In genomic region chr1:159717016-159717415, GRCm38 (mm10) we compare ENCODE assay signal across 11 mouse cellular contexts.
A peak's percentile ranks its signal among the peaks of the same experiment; 100 is the strongest.
DNase-seq lines count a peak whose midpoint lies in the region; ATAC-seq lines count a peak whose summit lies in the region.
"Had no signal": no experiment of that assay in that cellular context is flagged by ENCODE, and none has a peak within 500 bp of the region (broad histone marks: within the 10 kb centered on the region; RNA-seq: fewer than 3 reads in every experiment).

No protein-coding gene starts in this region.

- H3K9ac ChIP-seq in forebrain, embryonic 13.5 days: no peak overlapping the region
- H3K9ac ChIP-seq in forebrain, embryonic 11.5 days (ENCODE audit: low read length): no peak overlapping the region
- H3K9ac ChIP-seq: neural tube, embryonic 12.5 days had no signal

- H3K4me1 ChIP-seq in forebrain, embryonic 13.5 days: no peaks in the 10 kb centered on the region
- H3K4me1 ChIP-seq in forebrain, embryonic 11.5 days (replicated peaks; ENCODE audit: control insufficient read depth, insufficient read depth, low read length): no peaks in the 10 kb centered on the region
- H3K4me1 ChIP-seq in heart, embryonic 10.5 days: no peaks in the 10 kb centered on the region
- H3K4me1 ChIP-seq: neural tube, embryonic 12.5 days had no signal

- H3K27me3 ChIP-seq in forebrain, embryonic 13.5 days: no peaks in the 10 kb centered on the region
- no peaks in the 10 kb centered on the region for H3K27me3 ChIP-seq in forebrain, embryonic 11.5 days (ENCODE audit: control insufficient read depth, insufficient read depth, low read length)
- no peaks in the 10 kb centered on the region for H3K27me3 ChIP-seq in heart, embryonic 10.5 days (ENCODE audit: insufficient read depth, poor library complexity, severe bottlenecking)
- H3K27me3 ChIP-seq: neural tube, embryonic 12.5 days had no signal

- no peaks in the 10 kb centered on the region for H3K9me3 ChIP-seq in forebrain, embryonic 13.5 days (replicated peaks)
- no peaks in the 10 kb centered on the region for H3K9me3 ChIP-seq in forebrain, embryonic 11.5 days (ENCODE audit: control insufficient read depth, low read length)
- H3K9me3 ChIP-seq in heart, embryonic 10.5 days: no peaks in the 10 kb centered on the region
- H3K9me3 ChIP-seq: neural tube, embryonic 12.5 days had no signal

- no peaks in the 10 kb centered on the region for H3K36me3 ChIP-seq in forebrain, embryonic 13.5 days (ENCODE audit: poor library complexity, severe bottlenecking)
- no peaks in the 10 kb centered on the region for H3K36me3 ChIP-seq in forebrain, embryonic 11.5 days (ENCODE audit: control insufficient read depth, insufficient read depth, low read length)
- no peaks in the 10 kb centered on the region for H3K36me3 ChIP-seq in heart, embryonic 10.5 days
- H3K36me3 ChIP-seq: neural tube, embryonic 12.5 days had no signal

- H3K27ac ChIP-seq in forebrain, embryonic 13.5 days: no peak overlapping the region
- H3K27ac ChIP-seq in forebrain, embryonic 11.5 days (ENCODE audit: low read depth, low read length): no peak overlapping the region
- H3K27ac ChIP-seq in heart, embryonic 10.5 days: no peak overlapping the region
- H3K27ac ChIP-seq: macrophage; neural tube, embryonic 12.5 days had no signal

- DNase-seq in forebrain, embryonic 11.5 days (ENCODE audit: low spot score): no peak
- peak; percentile 28 for DNase-seq in cerebellum, adult 11-12 months
- DNase-seq in frontal cortex, postnatal 25 days (ENCODE audit: low spot score in 2 of 2): peak; percentile 32 to 54
- DNase-seq in left cerebral cortex, postnatal 10 days (ENCODE audit: extremely low spot score in 1 of 2, low spot score in 2 of 2): peak; percentile 27 to 61
- DNase-seq in heart, embryonic 10.5 days (ENCODE audit: low spot score): no peak
- DNase-seq in urinary bladder, postnatal 36 days (ENCODE audit: low spot score in 2 of 2): no peak
- DNase-seq in urinary bladder, postnatal 14 days (ENCODE audit: low spot score): no peak
- DNase-seq: heart, postnatal 4 days had no signal

- no peak overlapping the region for H3K4me2 ChIP-seq in forebrain, embryonic 13.5 days
- H3K4me2 ChIP-seq in forebrain, embryonic 11.5 days (ENCODE audit: low read depth, low read length, severe bottlenecking): no peak overlapping the region
- H3K4me2 ChIP-seq: neural tube, embryonic 12.5 days had no signal

- H3K4me3 ChIP-seq in forebrain, embryonic 13.5 days: no peak overlapping the region
- H3K4me3 ChIP-seq in forebrain, embryonic 11.5 days (ENCODE audit: low read depth, low read length): no peak overlapping the region
- no peak overlapping the region for H3K4me3 ChIP-seq in heart, embryonic 10.5 days
- H3K4me3 ChIP-seq: neural tube, embryonic 12.5 days had no signal

- intact Hi-C loops in left cerebral cortex, postnatal 10 days (cut with DNase I): no loop called here

- peak; percentile 19; the same call in 1 of the 2 replicates for ATAC-seq in forebrain, embryonic 13.5 days
- ATAC-seq in forebrain, embryonic 11.5 days (replicated peaks; ENCODE audit: low FRiP score): no peak

- 85% methylated on average over 9 of the region's 9 CpGs for WGBS in forebrain, embryonic 13.5 days
- WGBS in forebrain, embryonic 11.5 days: 86% methylated on average over 9 of the region's 9 CpGs
- 84% methylated on average over 9 of the region's 9 CpGs for WGBS in heart, embryonic 10.5 days

Comparison
In these comparisons a context has a peak if more than half of its experiments do, and no peak if none do; other contexts are left out.
1. DNase-seq: peak in cerebellum, adult 11-12 months (single experiment), frontal cortex, postnatal 25 days (2 of 2) and left cerebral cortex, postnatal 10 days (2 of 2); none in forebrain, embryonic 11.5 days (single experiment), heart, embryonic 10.5 days (single experiment), urinary bladder, postnatal 36 days (0 of 2) and urinary bladder, postnatal 14 days (single experiment).